Mouse (Mus musculus) MEL (cell line): Measurements from ENCODE around the gene Cldn19. TPM values are rescaled to one million over a fixed set of nuclear protein-coding genes. Genes with fewer than 3 reads are reported as not detected.

ENCODE experiments used
- DNase-seq: peaks from one replicate; pipeline ENCODE4 v3.0.0; 2011; ENCODE audit warnings: low read depth, low spot score
- H3K27ac ChIP-seq: 2 replicates; pipeline ENCODE4 v1.5.1; 2012; ENCODE audit warnings: low read depth, mild to moderate bottlenecking, control low read depth, low read length, moderate library complexity; ENCODE audit not compliant: control insufficient read depth
- H3K27me3 ChIP-seq, 2 experiments: fragments of 150-350 bp in 1 of 2; sonication (generic) in 1 of 2; 2 replicates each; pipeline ENCODE4 v1.6.1; 2012; ENCODE audit warnings: low read length in 2 of 2, mild to moderate bottlenecking in 2 of 2, improper control_type of control experiment in 1 of 2, moderate library complexity in 1 of 2; ENCODE audit not compliant: insufficient read depth in 2 of 2, control insufficient read depth in 1 of 2
- H3K36me3 ChIP-seq, 2 experiments: 2 replicates each; pipeline ENCODE4 v1.6.1; 2012 to 2014; ENCODE audit warnings: low read length in 2 of 2, improper control_type of control experiment in 1 of 2, inconsistent platforms in 1 of 2, mild to moderate bottlenecking in 1 of 2; ENCODE audit not compliant: insufficient read depth in 2 of 2, control insufficient read depth in 1 of 2
- H3K4me1 ChIP-seq, 2 experiments: fragments of 150-350 bp in 1 of 2; sonication (generic) in 1 of 2; 2 replicates each; pipeline ENCODE4 v1.6.1; 2012; ENCODE audit warnings: low read length in 2 of 2, improper control_type of control experiment in 1 of 2, mild to moderate bottlenecking in 1 of 2; ENCODE audit not compliant: insufficient read depth in 2 of 2, control insufficient read depth in 1 of 2
- H3K4me3 ChIP-seq, 2 experiments: fragments of 150-350 bp in 1 of 2; sonication (generic) in 1 of 2; 2 replicates each; pipeline ENCODE4 v1.5.1; 2012; ENCODE audit warnings: low read depth in 2 of 2, low read length in 2 of 2, mild to moderate bottlenecking in 2 of 2, moderate library complexity in 2 of 2, control low read depth in 1 of 2, improper control_type of control experiment in 1 of 2; ENCODE audit not compliant: control insufficient read depth in 1 of 2, insufficient read depth in 1 of 2
- H3K79me2 ChIP-seq: 2 replicates; pipeline ENCODE4 v1.6.1; 2012; ENCODE audit warnings: mild to moderate bottlenecking, low read length, moderate library complexity; ENCODE audit not compliant: control insufficient read depth, poor library complexity, insufficient read depth
- H3K9ac ChIP-seq: 2 replicates; pipeline ENCODE4 v1.6.1; 2012; ENCODE audit warnings: low read depth, mild to moderate bottlenecking, control low read depth, low read length, moderate library complexity; ENCODE audit not compliant: control insufficient read depth, poor library complexity, severe bottlenecking
- H3K9me3 ChIP-seq: fragments of 150-350 bp; sonication (generic); replicated peaks from 2 replicates; pipeline ENCODE4 v1.6.1; 2012; ENCODE audit warnings: mild to moderate bottlenecking, low read length, improper control_type of control experiment, moderate library complexity; ENCODE audit not compliant: insufficient read depth
- CHD1 ChIP-seq: IDR thresholded peaks from 2 replicates; pipeline ENCODE4 v1.6.1; 2012; ENCODE audit warnings: low read depth, mild to moderate bottlenecking, inconsistent platforms, low read length, improper control_type of control experiment
- EP300 ChIP-seq, 2 experiments: IDR thresholded peaks; 2 replicates each; pipeline ENCODE4 v1.6.1; 2011; ENCODE audit warnings: improper control_type of control experiment in 2 of 2, low read length in 2 of 2, low read depth in 1 of 2, mild to moderate bottlenecking in 1 of 2
- ETS1 ChIP-seq: IDR thresholded peaks from 2 replicates; pipeline ENCODE4 v1.6.1; 2012; ENCODE audit warnings: low read depth, mild to moderate bottlenecking, inconsistent platforms, low read length, improper control_type of control experiment, moderate library complexity
- GABPA ChIP-seq: IDR thresholded peaks from 2 replicates; pipeline ENCODE4 v1.6.1; 2012; ENCODE audit warnings: low read depth, mild to moderate bottlenecking, inconsistent platforms, low read length, improper control_type of control experiment, moderate library complexity
- HCFC1 ChIP-seq: IDR thresholded peaks from 2 replicates; pipeline ENCODE4 v1.6.1; 2012; ENCODE audit warnings: low read depth, mild to moderate bottlenecking, inconsistent platforms, low read length, improper control_type of control experiment, moderate library complexity
- JUND ChIP-seq: IDR thresholded peaks from 2 replicates; pipeline ENCODE4 v1.6.1; 2011; ENCODE audit warnings: low read depth, mild to moderate bottlenecking, improper control_type of control experiment, low read length
- KAT2A ChIP-seq: conservative IDR thresholded peaks from 2 replicates; pipeline ENCODE4 v1.6.1; 2012; ENCODE audit warnings: low read depth, low read length, improper control_type of control experiment, inconsistent platforms
- MAFK ChIP-seq: IDR thresholded peaks from 2 replicates; pipeline ENCODE4 v1.6.1; 2011; ENCODE audit warnings: low read depth, mild to moderate bottlenecking, low read length, improper control_type of control experiment, borderline replicate concordance
- MAX ChIP-seq: IDR thresholded peaks from 2 replicates; pipeline ENCODE4 v1.6.1; 2011; ENCODE audit warnings: low read length, improper control_type of control experiment
- MEF2A ChIP-seq: IDR thresholded peaks from 2 replicates; pipeline ENCODE4 v1.6.1; 2014; ENCODE audit warnings: low read depth, mild to moderate bottlenecking, inconsistent platforms, low read length, improper control_type of control experiment; ENCODE audit not compliant: poor library complexity, insufficient replicate concordance, severe bottlenecking; ENCODE audit errors: extremely low read depth
- MXI1 ChIP-seq: IDR thresholded peaks from 2 replicates; pipeline ENCODE4 v1.6.1; 2011; ENCODE audit warnings: mild to moderate bottlenecking, low read depth, low read length, improper control_type of control experiment
- NELFE ChIP-seq: IDR thresholded peaks from 2 replicates; pipeline ENCODE4 v1.6.1; 2011; ENCODE audit warnings: low read depth, low read length, improper control_type of control experiment
- NRF1 ChIP-seq: IDR thresholded peaks from 2 replicates; pipeline ENCODE4 v1.6.1; 2014; ENCODE audit warnings: low read depth, mild to moderate bottlenecking, inconsistent platforms, low read length, improper control_type of control experiment, moderate library complexity; ENCODE audit not compliant: poor library complexity, insufficient read depth, severe bottlenecking
- POLR2A ChIP-seq, 2 experiments: IDR thresholded peaks; 2 replicates each; pipeline ENCODE4 v1.6.1; 2011 to 2012; ENCODE audit warnings: low read length in 2 of 2, mild to moderate bottlenecking in 2 of 2, control low read depth in 1 of 2, improper control_type of control experiment in 1 of 2, low read depth in 1 of 2, moderate library complexity in 1 of 2; ENCODE audit not compliant: control insufficient read depth in 1 of 2, insufficient read depth in 1 of 2, poor library complexity in 1 of 2
- SIN3A ChIP-seq: IDR thresholded peaks from 2 replicates; pipeline ENCODE4 v1.6.1; 2012; ENCODE audit warnings: low read length, improper control_type of control experiment, inconsistent platforms
- TAL1 ChIP-seq: IDR thresholded peaks from 2 replicates; pipeline ENCODE4 v1.6.1; 2012; ENCODE audit warnings: mild to moderate bottlenecking, inconsistent platforms, low read length, moderate library complexity, mixed read lengths
- TBP ChIP-seq: IDR thresholded peaks from 2 replicates; pipeline ENCODE4 v1.8.0; 2011; ENCODE audit warnings: low read depth, low read length, improper control_type of control experiment
- UBTF ChIP-seq: IDR thresholded peaks from 2 replicates; pipeline ENCODE4 v1.6.1; 2012; ENCODE audit warnings: low read depth, mild to moderate bottlenecking, inconsistent platforms, low read length, improper control_type of control experiment, moderate library complexity, borderline replicate concordance; ENCODE audit not compliant: insufficient read depth
- USF2 ChIP-seq, 2 experiments: IDR thresholded peaks; 2 replicates each; pipeline ENCODE4 v1.6.1; 2011 to 2012; ENCODE audit warnings: improper control_type of control experiment in 2 of 2, low read length in 2 of 2, borderline replicate concordance in 1 of 2, inconsistent platforms in 1 of 2, low read depth in 1 of 2, mild to moderate bottlenecking in 1 of 2; ENCODE audit not compliant: insufficient read depth in 1 of 2
- polyA plus RNA-seq, 2 experiments: library from polyadenylated mRNA; stranded (reverse) in 1 of 2; unstranded in 1 of 2; fragments of >175 nt in 1 of 2; fragments of >200 nt in 1 of 2; gene quantifications; 2 replicates each; pipeline versions ENCODE4 v1.2.1 to v1.2.4; 2012; ENCODE audit warnings: low replicate concordance in 2 of 2, low read depth in 1 of 2; ENCODE audit not compliant: insufficient read length in 2 of 2, insufficient read depth in 1 of 2, missing spikeins in 1 of 2
- total RNA-seq: library from RNA; depleted of rRNA; stranded (reverse); fragments of 300-350 nt; gene quantifications from 2 replicates; pipeline ENCODE4 v1.2.3, GENCODE M21; 2012

The Cldn19 gene
- total and polyA plus RNA-seq, 3 experiments = not detected

DNA sequence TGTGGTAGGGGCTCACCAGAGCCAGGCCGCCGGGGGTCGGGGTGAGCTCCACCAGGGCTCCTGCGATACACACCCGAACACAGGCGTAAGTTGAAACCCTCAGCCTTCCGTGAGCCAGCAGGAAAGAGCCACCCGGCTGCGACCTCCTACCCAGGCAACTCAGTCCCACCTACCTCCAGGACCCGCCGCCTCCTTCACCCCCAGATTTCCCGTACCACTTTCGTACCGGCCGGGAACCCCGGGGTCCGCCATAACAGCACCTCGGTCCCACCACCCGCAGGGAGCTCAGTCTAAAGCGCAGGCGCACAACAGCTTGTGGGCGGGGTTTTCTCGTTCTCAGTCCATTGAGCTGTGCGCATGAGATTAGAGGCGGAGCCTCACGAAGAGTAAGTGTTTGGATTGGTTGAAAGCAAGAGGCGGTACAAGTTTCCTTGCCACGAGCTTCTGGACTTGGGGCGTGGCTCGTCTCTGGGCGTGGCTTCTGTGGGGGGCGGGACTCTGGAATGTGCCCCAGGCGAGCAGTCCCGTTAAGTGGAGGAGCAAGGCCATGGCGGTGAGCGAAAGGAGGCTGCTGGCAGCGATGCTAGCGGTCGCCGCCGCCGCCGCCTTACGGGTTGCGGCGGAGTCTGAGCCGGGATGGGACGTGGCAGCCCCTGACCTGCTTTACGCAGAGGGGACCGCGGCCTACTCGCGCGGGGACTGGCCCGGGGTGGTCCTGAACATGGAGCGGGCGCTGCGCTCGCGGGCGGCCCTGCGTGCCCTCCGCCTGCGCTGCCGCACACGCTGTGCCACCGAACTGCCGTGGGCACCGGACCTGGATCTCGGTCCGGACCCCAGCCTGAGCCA, 22.6 kb upstream of the Cldn19 start, which contains the start of the genes AU022252 and P3h1:
Gene AU022252, minus strand, starts transcription at position 303 of the 846 bp plus-strand sequence.
Gene P3h1, plus strand, starts transcription at position 506 of the 846 bp plus-strand sequence.
- Histone ChIP-seq H3K79me2 (peaks cover 14% of the 10 kb centered on the region), H3K27ac (no peak within 1 kb of the TSS)
- TF ChIP-seq NRF1 (peak; percentile 73), MEF2A (no peak), POLR2A (IDR thresholded peaks at IDR 0.05; ENCODE audit: control insufficient read depth in 1 of 2, insufficient read depth in 1 of 2, low read depth in 1 of 2, low read length in 2 of 2, poor library complexity in 1 of 2) (peak; percentile 41 to 69), KAT2A (no peak), SIN3A (peak; percentile 31; the same call in 1 of the 2 replicates), TAL1 (no peak), USF2 (IDR thresholded peaks at IDR 0.05; ENCODE audit: borderline replicate concordance in 1 of 2, insufficient read depth in 1 of 2, low read depth in 1 of 2, low read length in 2 of 2) (no peak), NELFE (peak; percentile 64), ETS1 (no peak), UBTF (peak; percentile 13; the same call in 1 of the 2 replicates), MXI1 (peak; percentile 60), MAFK (no peak), CHD1 (no peak), TBP (peak; percentile 62), HCFC1 (peak; percentile 71), GABPA (no peak), JUND (no peak), EP300 (IDR thresholded peaks at IDR 0.05; ENCODE audit: low read depth in 1 of 2, low read length in 2 of 2) (no peak), MAX (no peak)

More for the DNA sequence above, 22.6 kb upstream of the Cldn19 start, which contains the start of the genes AU022252 and P3h1:
- H3K36me3 ChIP-seq = peaks cover 0 to 14% of the 10 kb centered on the region in 2 experiments; a peak in 2 of 4 replicates
- H3K27me3 ChIP-seq = no peaks in the 10 kb centered on the region
- H3K4me3 ChIP-seq = peak within 1 kb of the TSS; percentile 92
- peak; percentile 99 for DNase-seq
- peak within 1 kb of the TSS; percentile 86 for H3K9ac ChIP-seq
- H3K9me3 ChIP-seq = no peaks in the 10 kb centered on the region
- H3K4me1 ChIP-seq = peaks cover 3 to 8% of the 10 kb centered on the region in 2 experiments; a peak in 2 of 4 replicates
